Mouse (Mus musculus): ENCODE data around the gene Cd200. TPM values are rescaled to one million over a fixed set of nuclear protein-coding genes. Genes with fewer than 3 reads are reported as not detected.

The Cd200 gene
- polyA plus RNA-seq, 3 experiments from 2014 or later, result 84.4 to 386 (median 244) TPM

- ATAC-seq, result no peak
These were observed 75.0 kb downstream of the Cd200 start for GRCm38 (mm10) chr16:45333678-45334375.

- ATAC-seq, result peak; percentile 46
These were observed 76.3 kb downstream of the Cd200 start for GRCm38 (mm10) chr16:45332591-45332990.

Other genes starting within 250 kb of the Cd200 start
- 10 to 100 TPM; 56.8 to 63.2 (median 60.4) TPM for gene Btla, start 184.7 kb downstream of the Cd200 start, polyA plus RNA-seq (2017; shearing (Covaris generic))
- not detected for gene Gm609, start 83.9 kb upstream of the Cd200 start, polyA plus RNA-seq (2017; shearing (Covaris generic))
- gene Gm17783, start 123.0 kb upstream of the Cd200 start, polyA plus RNA-seq (2017; shearing (Covaris generic)), result not detected
- gene Slc9c1, start 126.3 kb upstream of the Cd200 start, polyA plus RNA-seq (2017; shearing (Covaris generic)), result not detected
- gene Gcsam, start 201.3 kb upstream of the Cd200 start, polyA plus RNA-seq (2017; shearing (Covaris generic)), result under 1 TPM in 1 of 3 experiments, not detected in 2; 0.23 TPM
- gene BC016579, start 245.0 kb upstream of the Cd200 start, polyA plus RNA-seq (2017; shearing (Covaris generic)), result not detected

Measured in inflammation-experienced regulatory T-cells, adult 6 months (primary cell).